Mouse (Mus musculus) olfactory bulb, adult 2 months (tissue): ENCODE results near the gene Akap13. TPM values are rescaled to one million over a fixed set of nuclear protein-coding genes. Genes with fewer than 3 reads are reported as not detected.

Experiments used
- H3K27ac ChIP-seq: fragments of 200-500 bp; 2 replicates; pipeline ENCODE4 v1.5.1; 2012; ENCODE audit warnings: low read depth, low read length; ENCODE audit not compliant: insufficient read depth
- H3K4me1 ChIP-seq: fragments of 200-500 bp; 2 replicates; pipeline ENCODE4 v1.6.1; 2012; ENCODE audit warnings: low read length; ENCODE audit not compliant: control insufficient read depth, insufficient read depth
- H3K4me3 ChIP-seq: fragments of 200-500 bp; 2 replicates; pipeline ENCODE4 v1.5.1; 2012; ENCODE audit warnings: mild to moderate bottlenecking, low read depth, low read length, moderate library complexity; ENCODE audit not compliant: insufficient read depth
- CTCF ChIP-seq: fragments of 200-500 bp; IDR thresholded peaks from 2 replicates; pipeline ENCODE4 v1.5.1; 2012; ENCODE audit warnings: low read depth, mild to moderate bottlenecking, low read length, moderate library complexity; ENCODE audit not compliant: insufficient read depth
- POLR2A ChIP-seq: fragments of 200-500 bp; IDR thresholded peaks from 2 replicates; pipeline ENCODE4 v1.6.1; 2012; ENCODE audit warnings: mild to moderate bottlenecking, low read depth, low read length, moderate library complexity; ENCODE audit not compliant: insufficient read depth
- WGBS: fragments of 180-500 bp; shearing (Covaris S2); methylation state at CpG from one replicate; pipeline ENCODE4 v1.1.7; 2018; 5-methylcytosine and 5-hydroxymethylcytosine counted together
- polyA plus RNA-seq: library from polyadenylated mRNA; stranded (reverse); fragments of >200 nt; gene quantifications from 2 replicates; pipeline ENCODE4 v1.2.4, GENCODE M21; 2012; ENCODE audit warnings: low replicate concordance; ENCODE audit not compliant: missing spikeins, insufficient read depth, insufficient read length

Akap13 gene
- polyA plus RNA-seq, 1 experiment: 67.2 TPM

- Histone ChIP-seq H3K4me1 (no peaks in the 10 kb centered on the region), H3K4me3 (no peak overlapping the region), H3K27ac (no peak overlapping the region)
- 64% methylated on average over 2 of the region's 2 CpGs for WGBS
- no peak for TF ChIP-seq POLR2A
- no peak for TF ChIP-seq CTCF
These were observed 172.5 kb downstream of the Akap13 start for GRCm38 (mm10) chr7:75627831-75628230.

GRCm38 (mm10) chr7:75629669-75630068 lies 174.3 kb downstream of the Akap13 start:
- WGBS: 96% methylated on average over 4 of the region's 4 CpGs
- H3K4me1 ChIP-seq: no peaks in the 10 kb centered on the region
- TF ChIP-seq POLR2A (no peak), CTCF (no peak)

GRCm38 (mm10) chr7:75632941-75633340 lies 177.6 kb downstream of the Akap13 start:
- Histone ChIP-seq H3K4me3 (no peak overlapping the region), H3K27ac (no peak overlapping the region), H3K4me1 (no peaks in the 10 kb centered on the region)
- 78% methylated on average over 3 of the region's 3 CpGs for WGBS
- TF ChIP-seq CTCF (no peak), POLR2A (no peak)

More at GRCm38 (mm10) chr7:75629669-75630068, 174.3 kb downstream of the Akap13 start:
- no peak overlapping the region for H3K27ac ChIP-seq
- no peak overlapping the region for H3K4me3 ChIP-seq

GRCm38 (mm10) chr7:75633393-75633792 lies 178.1 kb downstream of the Akap13 start:
- TF ChIP-seq CTCF: no peak
- TF ChIP-seq POLR2A: no peak
- no peak overlapping the region for H3K4me3 ChIP-seq
- H3K27ac ChIP-seq: no peak overlapping the region
- H3K4me1 ChIP-seq: no peaks in the 10 kb centered on the region

- Histone ChIP-seq H3K27ac (no peak overlapping the region), H3K4me3 (no peak overlapping the region), H3K4me1 (no peaks in the 10 kb centered on the region)
- no peak for TF ChIP-seq POLR2A
- no peak for TF ChIP-seq CTCF
- 63% methylated on average over 7 of the region's 7 CpGs for WGBS
These were observed 178.6 kb downstream of the Akap13 start for GRCm38 (mm10) chr7:75633807-75634526.

- Histone ChIP-seq H3K4me1 (peaks cover 5% of the 10 kb centered on the region), H3K27ac (no peak overlapping the region), H3K4me3 (no peak overlapping the region)
- no peak for TF ChIP-seq POLR2A
- no peak for TF ChIP-seq CTCF
- 72% methylated on average over 3 of the region's 3 CpGs for WGBS
These were observed 183.4 kb downstream of the Akap13 start for GRCm38 (mm10) chr7:75638769-75639168.

GRCm38 (mm10) chr7:75639541-75639940 lies 184.2 kb downstream of the Akap13 start:
- WGBS: 33% methylated on average over 3 of the region's 3 CpGs
- no peak overlapping the region for H3K27ac ChIP-seq
- H3K4me1 ChIP-seq: peaks cover 5% of the 10 kb centered on the region
- H3K4me3 ChIP-seq: no peak overlapping the region
- TF ChIP-seq CTCF (peak; percentile 27; the same call in 1 of the 2 replicates), POLR2A (no peak)

GRCm38 (mm10) chr7:75640074-75640473 lies 184.7 kb downstream of the Akap13 start:
- H3K27ac ChIP-seq: no peak overlapping the region
- H3K4me1 ChIP-seq: peaks cover 5% of the 10 kb centered on the region
- TF ChIP-seq CTCF (no peak), POLR2A (no peak)
- H3K4me3 ChIP-seq: no peak overlapping the region

- TF ChIP-seq POLR2A: no peak
- Histone ChIP-seq H3K4me3 (no peak overlapping the region), H3K4me1 (peaks cover 5% of the 10 kb centered on the region), H3K27ac (no peak overlapping the region)
- WGBS: 80% methylated on average over 2 of the region's 2 CpGs
These were observed 185.3 kb downstream of the Akap13 start for GRCm38 (mm10) chr7:75640671-75641070.
